Mouse (Mus musculus) forebrain, embryonic 13.5 days (tissue): ENCODE data around the gene Qser1. TPM values are rescaled to one million over a fixed set of nuclear protein-coding genes. Genes with fewer than 3 reads are reported as not detected.
"Not testable (repeated sequence)": the region's sequence is repeated elsewhere in the genome, so short reads cannot be mapped to it uniquely, and the experiment has no call there.

Source experiments
- ATAC-seq: fragments of 200-750 bp; cut with Nextera tagmentation; 2 replicates; pipeline ENCODE4 v1.8.0; 2017
- H3K27ac ChIP-seq: fragments of 300-500 bp; sonication (generic); 2 replicates; pipeline ENCODE4 v1.5.1; 2015; ENCODE audit warnings: inconsistent platforms, mild to moderate bottlenecking, moderate library complexity
- H3K27me3 ChIP-seq: fragments of 300-500 bp; sonication (generic); 2 replicates; pipeline ENCODE4 v1.6.1; 2015; ENCODE audit warnings: mild to moderate bottlenecking, inconsistent platforms
- H3K36me3 ChIP-seq: fragments of 300-500 bp; sonication (generic); 2 replicates; pipeline ENCODE4 v1.6.1; 2015; ENCODE audit warnings: mild to moderate bottlenecking, inconsistent platforms; ENCODE audit not compliant: poor library complexity, severe bottlenecking
- H3K4me1 ChIP-seq: fragments of 300-500 bp; sonication (generic); 2 replicates; pipeline ENCODE4 v1.6.1; 2015; ENCODE audit warnings: inconsistent platforms
- H3K4me2 ChIP-seq: fragments of 300-500 bp; sonication (generic); 2 replicates; pipeline ENCODE4 v1.6.1; 2015; ENCODE audit warnings: inconsistent platforms, mild to moderate bottlenecking, moderate library complexity
- H3K4me3 ChIP-seq: fragments of 300-500 bp; sonication (generic); 2 replicates; pipeline ENCODE4 v1.5.1; 2015; ENCODE audit warnings: mild to moderate bottlenecking, inconsistent platforms
- H3K9ac ChIP-seq: fragments of 300-500 bp; sonication (generic); 2 replicates; pipeline ENCODE4 v1.6.1; 2015; ENCODE audit warnings: mild to moderate bottlenecking, inconsistent platforms
- H3K9me3 ChIP-seq: fragments of 300-500 bp; sonication (generic); replicated peaks from 2 replicates; pipeline ENCODE4 v1.6.1; 2016; ENCODE audit warnings: inconsistent platforms
- WGBS: fragments of 180-500 bp; shearing (Covaris S2); methylation state at CpG from one replicate; pipeline ENCODE4 v1.1.7; 2015; 5-methylcytosine and 5-hydroxymethylcytosine counted together
- polyA plus RNA-seq: library from polyadenylated mRNA; unstranded; fragments of >200 nt; fragmentation: Nextera tagmentation; extraction: Ambion mirVana; gene quantifications from 2 replicates; pipeline ENCODE4 v1.2.1, GENCODE M21; 2015

Qser1 gene
- polyA plus RNA-seq = 12.6 and 12.7 TPM in 2 replicates

DNA sequence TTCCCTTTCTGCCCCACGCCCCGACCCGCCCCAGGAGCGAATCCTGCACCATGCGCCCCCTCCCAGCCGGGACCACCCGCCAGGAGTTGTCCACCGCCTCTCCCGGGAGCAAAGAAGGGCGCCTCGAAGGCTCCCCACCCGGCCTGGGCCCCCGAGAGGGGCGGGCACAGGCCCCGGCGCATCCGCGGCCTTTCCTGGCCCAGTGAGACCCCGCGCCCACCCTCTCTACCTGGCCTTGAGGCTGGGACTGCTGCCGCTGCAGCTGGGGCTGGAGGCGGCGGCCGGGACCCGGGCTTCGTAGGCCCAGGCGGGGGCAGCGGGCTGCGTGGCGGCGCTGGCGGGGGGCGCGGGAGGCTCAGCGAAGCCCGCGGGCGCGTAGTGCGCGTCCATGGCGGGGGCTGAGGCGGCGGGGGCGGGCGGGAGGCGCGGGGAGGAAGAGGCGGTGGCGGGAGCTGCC lies at the start of gene Qser1:
TSS of gene Qser1 (minus strand) at position 390 of the 457 bp plus-strand sequence.
- peak within 1 kb of the TSS; percentile 84 for H3K4me2 ChIP-seq
- WGBS = 0% methylated on average over 28 of the region's 50 CpGs

DNA sequence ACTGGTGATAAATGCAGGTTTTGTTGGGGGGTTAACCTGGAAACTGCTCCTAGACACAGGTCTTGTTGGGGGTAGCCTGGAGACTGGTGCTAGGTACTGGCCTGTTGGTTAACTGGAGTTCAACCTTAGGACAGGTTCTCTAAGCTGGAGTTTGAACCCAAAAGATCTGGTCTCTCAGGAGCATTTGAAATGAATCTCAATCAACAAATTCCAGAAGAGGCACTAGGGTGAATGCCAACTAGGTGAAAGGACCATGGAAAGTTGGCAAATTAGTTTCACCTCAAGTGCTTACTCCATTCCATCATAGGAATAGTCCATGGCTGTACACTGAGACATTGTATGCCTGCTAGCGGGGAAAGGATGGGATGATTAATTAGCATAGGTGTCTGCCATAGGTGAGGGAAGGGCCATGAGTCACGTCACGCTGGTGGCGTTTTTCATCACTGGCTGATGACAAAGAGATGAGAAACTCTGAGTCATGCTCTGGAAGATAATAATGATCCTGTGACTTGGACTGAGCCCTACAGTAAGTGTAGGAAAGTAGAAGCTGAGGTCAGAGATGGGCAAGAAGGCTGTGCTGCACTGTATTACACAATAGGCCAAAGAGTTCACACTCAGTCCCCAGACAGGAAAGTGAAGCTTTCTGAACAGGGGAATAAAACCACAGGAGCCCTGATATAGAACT lies 47.8 kb upstream of the Qser1 start:
- no peak overlapping the region for H3K4me2 ChIP-seq
- no peak overlapping the region for H3K4me3 ChIP-seq
- ATAC-seq = no peak
- H3K36me3 ChIP-seq = no peaks in the 10 kb centered on the region
- no peak overlapping the region for H3K27ac ChIP-seq
- no peaks in the 10 kb centered on the region for H3K9me3 ChIP-seq
- WGBS = 94% methylated on average over 4 of the region's 4 CpGs
- no peaks in the 10 kb centered on the region for H3K27me3 ChIP-seq
- no peak overlapping the region for H3K9ac ChIP-seq
- no peaks in the 10 kb centered on the region for H3K4me1 ChIP-seq

More for the DNA sequence above, at the start of gene Qser1:
- peak within 1 kb of the TSS; percentile 99 for H3K9ac ChIP-seq
- no peaks in the 10 kb centered on the region for H3K9me3 ChIP-seq
- peaks cover 32% of the 10 kb centered on the region for H3K4me1 ChIP-seq
- H3K27me3 ChIP-seq = no peaks in the 10 kb centered on the region
- H3K36me3 ChIP-seq = no peaks in the 10 kb centered on the region
- peak; percentile 77 for ATAC-seq
- peak within 1 kb of the TSS; percentile 96 for H3K4me3 ChIP-seq
- peak within 1 kb of the TSS; percentile 98 for H3K27ac ChIP-seq

DNA sequence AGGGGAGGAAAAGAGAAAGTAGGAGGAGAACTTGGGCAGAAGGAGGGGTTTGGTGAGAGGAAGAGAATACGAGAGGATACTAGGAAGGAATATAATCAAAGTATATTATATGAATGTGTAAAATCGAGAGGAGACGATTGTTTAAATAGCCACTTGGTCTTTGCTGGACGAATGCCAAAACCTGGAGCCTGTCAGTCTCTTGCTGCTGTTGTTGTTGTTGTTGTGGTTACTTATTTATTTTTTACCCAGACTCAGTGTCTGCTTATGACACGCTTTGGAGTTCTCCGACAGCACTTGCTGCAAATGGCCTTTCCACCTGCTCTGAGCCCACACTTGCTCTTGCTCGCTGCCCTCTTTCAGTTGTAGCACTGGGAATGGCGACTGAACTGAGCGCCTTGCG lies 43.9 kb upstream of the Qser1 start:
- no peak overlapping the region for H3K27ac ChIP-seq
- H3K4me3 ChIP-seq = no peak overlapping the region
- H3K27me3 ChIP-seq = no peaks in the 10 kb centered on the region
- no peaks in the 10 kb centered on the region for H3K36me3 ChIP-seq
- 80% methylated on average over 10 of the region's 10 CpGs for WGBS
- H3K4me1 ChIP-seq = no peaks in the 10 kb centered on the region
- H3K9me3 ChIP-seq = no peaks in the 10 kb centered on the region
- H3K4me2 ChIP-seq = no peak overlapping the region
- no peak for ATAC-seq
- no peak overlapping the region for H3K9ac ChIP-seq

DNA sequence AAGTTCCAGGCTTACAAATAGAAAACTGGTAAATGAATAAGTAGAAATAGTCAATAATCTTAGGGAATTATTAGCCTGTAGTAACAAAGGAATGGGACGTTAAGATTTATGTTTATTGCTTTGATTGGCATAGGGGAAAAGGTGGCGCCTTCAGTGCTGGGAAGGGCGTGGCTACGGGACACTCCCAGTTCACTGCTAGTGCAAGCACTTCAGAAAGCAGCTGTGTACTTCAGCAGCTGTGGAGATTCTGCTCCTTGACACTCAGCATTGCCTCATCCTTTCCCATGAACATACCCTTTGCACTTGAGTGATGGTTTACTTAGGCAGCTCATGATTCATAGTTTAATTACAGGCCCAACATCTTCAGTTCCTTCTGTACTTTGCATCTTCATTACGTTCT lies 42.5 kb upstream of the Qser1 start:
- H3K36me3 ChIP-seq = no peaks in the 10 kb centered on the region
- H3K27me3 ChIP-seq = no peaks in the 10 kb centered on the region
- H3K9ac ChIP-seq = no peak overlapping the region
- H3K4me3 ChIP-seq = no peak overlapping the region
- no peaks in the 10 kb centered on the region for H3K9me3 ChIP-seq
- no peak overlapping the region for H3K4me2 ChIP-seq
- no peak for ATAC-seq
- no peaks in the 10 kb centered on the region for H3K4me1 ChIP-seq
- WGBS = 83% methylated on average over 5 of the region's 5 CpGs
- no peak overlapping the region for H3K27ac ChIP-seq

DNA sequence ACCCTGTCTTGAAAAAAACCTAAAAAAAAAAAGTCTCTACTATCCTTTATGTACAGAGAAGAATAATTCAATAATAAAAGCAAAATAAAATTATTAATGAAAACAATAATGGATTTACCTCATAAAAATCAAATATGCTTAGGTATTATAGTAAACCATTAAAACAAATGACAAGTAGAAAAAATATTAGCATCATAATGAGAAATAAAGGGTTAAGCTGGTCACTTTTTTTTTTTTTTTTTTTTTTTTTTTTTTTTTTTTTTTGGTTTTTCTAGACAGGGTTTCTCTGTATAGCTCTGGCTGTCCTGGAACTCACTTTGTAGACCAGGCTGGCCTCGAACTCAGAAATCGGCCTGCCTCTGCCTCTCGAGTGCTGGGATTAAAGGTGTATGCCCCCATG lies 41.5 kb upstream of the Qser1 start:
- not testable (repeated sequence) for H3K4me1 ChIP-seq, H3K9me3 ChIP-seq, H3K9ac ChIP-seq, H3K36me3 ChIP-seq, H3K4me2 ChIP-seq, H3K27me3 ChIP-seq, H3K4me3 ChIP-seq, ATAC-seq, H3K27ac ChIP-seq
- WGBS = 93% methylated on average over 3 of the region's 3 CpGs

GRCm38 (mm10) chr2:104856218-104856617 lies 39.7 kb upstream of the Qser1 start:
- Histone ChIP-seq H3K9ac (no peak overlapping the region), H3K4me2 (no peak overlapping the region), H3K27me3 (peaks cover 6% of the 10 kb centered on the region), H3K4me1 (no peaks in the 10 kb centered on the region), H3K36me3 (no peaks in the 10 kb centered on the region), H3K9me3 (no peaks in the 10 kb centered on the region), H3K4me3 (no peak overlapping the region), H3K27ac (no peak overlapping the region)
- no peak for ATAC-seq
- WGBS = 61% methylated on average over 1 of the region's 1 CpGs

- no peak for ATAC-seq
- Histone ChIP-seq H3K27ac (no peak overlapping the region), H3K4me2 (no peak overlapping the region), H3K4me3 (no peak overlapping the region), H3K27me3 (peaks cover 11% of the 10 kb centered on the region), H3K9ac (no peak overlapping the region), H3K36me3 (no peaks in the 10 kb centered on the region), H3K4me1 (no peaks in the 10 kb centered on the region), H3K9me3 (no peaks in the 10 kb centered on the region)
- WGBS = 20% methylated on average over 3 of the region's 3 CpGs
Measured at GRCm38 (mm10) chr2:104855732-104856131, 39.2 kb upstream of the Qser1 start.

GRCm38 (mm10) chr2:104854836-104855235 lies 38.3 kb upstream of the Qser1 start:
- H3K27me3 ChIP-seq = peaks cover 17% of the 10 kb centered on the region
- no peak for ATAC-seq
- WGBS = 75% methylated on average over 1 of the region's 1 CpGs
- H3K4me2 ChIP-seq = no peak overlapping the region
- H3K9me3 ChIP-seq = no peaks in the 10 kb centered on the region
- no peak overlapping the region for H3K9ac ChIP-seq
- no peak overlapping the region for H3K27ac ChIP-seq
- H3K36me3 ChIP-seq = no peaks in the 10 kb centered on the region
- no peak overlapping the region for H3K4me3 ChIP-seq
- peaks cover under 1% of the 10 kb centered on the region for H3K4me1 ChIP-seq

GRCm38 (mm10) chr2:104852546-104852945 lies 36.0 kb upstream of the Qser1 start:
- H3K9ac ChIP-seq = no peak overlapping the region
- H3K4me1 ChIP-seq = peaks cover 9% of the 10 kb centered on the region

DNA sequence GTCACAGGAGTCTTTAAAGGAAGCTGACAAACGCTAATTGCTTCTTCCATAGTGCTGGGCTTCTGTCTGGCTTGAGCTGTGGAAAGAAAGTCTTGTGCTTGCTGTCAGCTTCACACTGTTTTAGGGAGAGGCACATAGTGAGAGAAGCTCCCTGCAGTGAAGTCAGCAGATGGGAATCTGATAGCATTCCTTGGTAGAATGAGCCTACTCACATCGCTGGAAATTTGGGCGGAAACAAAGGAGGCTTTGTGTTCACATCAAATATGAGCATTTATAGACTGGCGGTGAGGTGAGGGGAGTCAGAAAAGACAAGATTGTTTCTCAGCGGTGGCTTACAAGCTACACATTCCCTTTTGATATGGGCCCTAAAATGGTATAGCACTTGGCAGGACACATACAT lies 35.1 kb upstream of the Qser1 start:
- ATAC-seq = no peak
- Histone ChIP-seq H3K4me3 (no peak overlapping the region), H3K36me3 (no peaks in the 10 kb centered on the region), H3K27me3 (peaks cover 35% of the 10 kb centered on the region), H3K4me2 (no peak overlapping the region), H3K27ac (no peak overlapping the region), H3K9me3 (no peaks in the 10 kb centered on the region), H3K9ac (no peak overlapping the region), H3K4me1 (peaks cover 9% of the 10 kb centered on the region)
- WGBS = 22% methylated on average over 5 of the region's 5 CpGs

More at GRCm38 (mm10) chr2:104852546-104852945, 36.0 kb upstream of the Qser1 start:
- WGBS = 94% methylated on average over 7 of the region's 7 CpGs
- ATAC-seq = no peak
- Histone ChIP-seq H3K27me3 (peaks cover 35% of the 10 kb centered on the region), H3K4me2 (no peak overlapping the region), H3K27ac (no peak overlapping the region), H3K4me3 (no peak overlapping the region), H3K9me3 (no peaks in the 10 kb centered on the region), H3K36me3 (no peaks in the 10 kb centered on the region)

- peaks cover 35% of the 10 kb centered on the region for H3K27me3 ChIP-seq
- no peak overlapping the region for H3K27ac ChIP-seq
- no peak for ATAC-seq
- no peaks in the 10 kb centered on the region for H3K9me3 ChIP-seq
- H3K9ac ChIP-seq = no peak overlapping the region
- peak overlapping the region; percentile 56 for H3K4me3 ChIP-seq
- no peaks in the 10 kb centered on the region for H3K36me3 ChIP-seq
- H3K4me1 ChIP-seq = peaks cover 9% of the 10 kb centered on the region
- peak overlapping the region; percentile 98 for H3K4me2 ChIP-seq
- WGBS = 69% methylated on average over 3 of the region's 3 CpGs
Measured at GRCm38 (mm10) chr2:104849991-104850359, 33.4 kb upstream of the Qser1 start.

DNA sequence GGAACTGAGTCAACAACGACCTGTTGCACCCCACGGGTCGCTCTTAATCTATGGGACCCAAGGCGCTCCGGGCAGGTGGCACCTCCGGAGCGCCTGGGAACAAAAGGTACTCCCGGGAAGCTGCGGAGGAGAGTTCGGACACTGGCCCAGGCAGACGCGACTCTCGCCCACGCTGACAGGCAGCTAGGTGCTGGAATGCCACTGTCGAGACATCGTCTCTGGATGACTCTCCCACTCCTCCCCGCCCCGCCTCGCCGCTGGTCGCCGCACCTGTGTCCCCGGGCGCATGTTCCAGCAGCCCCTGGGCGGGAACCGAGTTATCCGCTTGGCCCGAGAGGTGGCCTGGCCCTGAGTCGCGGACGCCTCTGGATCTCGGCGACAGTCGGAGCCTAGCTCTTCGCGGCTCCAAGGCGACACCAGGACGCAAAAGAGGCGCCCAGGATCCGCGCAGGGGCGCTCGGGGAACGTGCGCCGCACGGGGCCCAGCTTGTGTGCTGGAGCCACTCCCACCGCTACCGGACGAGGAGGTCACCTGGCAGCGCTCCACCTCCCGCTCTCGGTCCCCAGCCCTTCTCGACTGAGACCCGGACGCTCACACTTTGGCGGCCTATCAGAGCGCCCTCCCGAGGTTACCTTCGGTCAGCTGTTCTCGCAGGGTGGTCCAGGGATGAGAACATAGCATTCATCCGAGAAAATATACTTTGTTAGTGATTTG lies 32.9 kb upstream of the Qser1 start, which contains the start of gene Prrg4:
TSS of gene Prrg4 (minus strand) at position 601 of the 715 bp plus-strand sequence.
- Histone ChIP-seq H3K4me3 (peak within 1 kb of the TSS; percentile 56), H3K4me2 (peak within 1 kb of the TSS; percentile 98), H3K9me3 (no peaks in the 10 kb centered on the region), H3K4me1 (peaks cover 9% of the 10 kb centered on the region), H3K9ac (peak within 1 kb of the TSS; percentile 57; the same call in 1 of the 2 replicates), H3K27ac (no peak within 1 kb of the TSS), H3K27me3 (peaks cover 35% of the 10 kb centered on the region), H3K36me3 (no peaks in the 10 kb centered on the region)
- under 1% methylated on average over 62 of the region's 62 CpGs for whole genome bisulfite sequencing
- ATAC-seq = peak; percentile 70
